Mouse (Mus musculus): ENCODE measurements around the gene Ino80. TPM values are rescaled to one million over a fixed set of nuclear protein-coding genes. Genes with fewer than 3 reads are reported as not detected.

Gene Ino80
- polyA plus RNA-seq, 1 experiment from 2014 or later: 3.4 TPM

DNA sequence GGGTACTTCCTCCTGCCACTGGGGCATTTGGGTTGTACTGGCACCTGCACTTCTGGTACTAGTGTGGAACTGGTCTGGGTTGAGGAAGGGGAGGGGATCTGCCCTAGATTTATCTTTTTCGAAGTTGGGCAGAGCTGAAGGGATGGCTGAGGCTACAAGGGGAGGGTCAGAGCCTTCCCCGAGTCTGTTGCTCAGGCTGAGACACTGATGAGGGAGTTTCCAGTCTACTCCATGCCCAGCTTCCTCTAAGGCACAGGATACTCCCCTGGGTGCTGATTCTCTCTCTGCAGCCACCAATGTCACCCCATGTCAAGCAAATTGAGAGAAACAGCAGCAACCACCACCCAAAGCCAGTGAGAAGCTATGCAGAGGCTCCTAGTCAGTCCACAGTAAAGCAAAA lies 141.5 kb downstream of the Ino80 start:
- Histone ChIP-seq H3K4me1 (peaks cover 18% of the 10 kb centered on the region), H3K4me3 (no peak overlapping the region), H3K27ac (no peak overlapping the region), H3K27me3 (ENCODE audit: insufficient read depth, poor library complexity, severe bottlenecking) (peaks cover 45% of the 10 kb centered on the region), H3K9me3 (no peaks in the 10 kb centered on the region), H3K36me3 (peaks cover 8% of the 10 kb centered on the region; the same call in 1 of the 2 replicates)
- DNase-seq (ENCODE audit: low spot score): no peak
- 45% methylated on average over 2 of the region's 2 CpGs for WGBS

DNA sequence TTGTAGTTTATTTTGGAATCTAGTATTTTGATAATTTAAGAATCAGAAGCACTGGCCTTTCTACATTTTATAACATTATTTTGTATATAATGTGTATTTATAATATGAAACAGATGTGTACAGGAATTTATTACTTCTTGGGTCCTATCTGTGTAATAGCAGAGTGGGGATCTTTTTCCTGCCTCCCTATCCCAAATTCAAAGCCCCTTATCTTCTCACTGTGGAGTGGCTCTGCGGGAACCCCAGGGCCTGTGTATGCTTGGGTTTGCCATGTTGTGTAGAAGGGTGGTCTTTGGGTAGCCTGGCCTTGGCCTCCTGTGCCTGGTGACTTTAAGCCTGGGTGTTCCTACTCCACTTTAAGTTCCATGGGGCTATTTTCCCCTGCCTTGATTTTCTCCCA lies 142.0 kb downstream of the Ino80 start:
- Histone ChIP-seq H3K4me3 (no peak overlapping the region), H3K27me3 (ENCODE audit: insufficient read depth, poor library complexity, severe bottlenecking) (peaks cover 49% of the 10 kb centered on the region), H3K4me1 (peaks cover 18% of the 10 kb centered on the region), H3K27ac (no peak overlapping the region), H3K9me3 (no peaks in the 10 kb centered on the region), H3K36me3 (peaks cover 8% of the 10 kb centered on the region; the same call in 1 of the 2 replicates)
- 77% methylated on average over 1 of the region's 1 CpGs for whole genome bisulfite sequencing
- DNase-seq (ENCODE audit: low spot score): no peak

DNA sequence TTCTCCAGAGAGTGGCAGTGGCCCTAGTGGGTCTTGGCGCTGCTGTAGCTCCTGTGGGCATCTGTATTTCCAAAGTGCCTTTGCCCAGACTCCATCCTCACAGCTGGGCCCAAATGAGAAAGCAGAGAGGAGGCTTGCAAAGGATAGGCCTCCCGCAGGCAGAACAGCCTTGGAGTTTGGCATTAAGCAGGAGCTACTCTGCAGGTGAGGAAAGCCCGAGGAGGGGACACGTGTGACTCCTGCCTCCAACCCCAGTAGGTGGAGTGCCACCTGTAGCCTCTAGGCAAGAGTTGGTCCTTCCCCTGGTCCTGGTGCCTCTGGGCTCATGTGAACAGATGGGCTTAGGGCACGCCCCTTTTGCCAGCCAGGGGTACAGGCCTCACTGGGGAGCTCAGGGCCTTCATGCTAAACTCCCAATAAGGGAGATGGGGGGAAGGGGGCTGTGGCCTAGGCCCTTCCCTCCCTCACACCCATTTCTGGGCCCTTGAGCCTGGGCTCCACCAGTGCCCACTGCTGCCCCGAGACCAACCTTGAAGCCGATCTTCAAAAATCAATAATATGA lies 142.4 kb downstream of the Ino80 start:
- DNase-seq (ENCODE audit: low spot score): no peak
- H3K4me3 ChIP-seq: no peak overlapping the region
- 68% methylated on average over 7 of the region's 7 CpGs for WGBS

DNA sequence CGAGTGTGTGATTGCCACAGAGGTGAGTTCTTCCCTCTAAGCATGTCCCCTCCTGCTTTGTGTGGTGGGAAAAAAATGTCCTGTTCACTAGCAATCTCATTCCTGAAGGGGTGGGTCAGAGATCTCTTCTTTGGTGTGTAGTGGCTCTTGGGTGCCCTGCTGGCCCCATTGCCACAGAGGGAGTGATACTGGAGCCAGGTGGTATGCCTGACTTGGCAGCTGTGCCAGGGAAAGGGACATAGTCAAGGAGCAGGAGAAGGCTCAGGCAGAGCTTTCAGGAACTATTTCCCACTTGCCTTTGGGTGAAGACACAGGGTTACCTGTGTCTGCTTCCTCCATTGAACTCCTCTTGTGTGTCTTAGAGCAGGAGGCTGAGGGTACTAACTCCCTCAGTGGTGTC lies 143.4 kb downstream of the Ino80 start:
- DNase-seq (ENCODE audit: low spot score): no peak
- peaks cover 63% of the 10 kb centered on the region for H3K27me3 ChIP-seq (ENCODE audit: insufficient read depth, poor library complexity, severe bottlenecking)
- peaks cover 8% of the 10 kb centered on the region; the same call in 1 of the 2 replicates for H3K36me3 ChIP-seq
- peaks cover 18% of the 10 kb centered on the region for H3K4me1 ChIP-seq
- no peak overlapping the region for H3K4me3 ChIP-seq
- WGBS: 39% methylated on average over 1 of the region's 1 CpGs
- H3K9me3 ChIP-seq: no peaks in the 10 kb centered on the region
- H3K27ac ChIP-seq: no peak overlapping the region

More for the DNA sequence above, 142.4 kb downstream of the Ino80 start:
- Histone ChIP-seq H3K36me3 (peaks cover 8% of the 10 kb centered on the region; the same call in 1 of the 2 replicates), H3K27me3 (ENCODE audit: insufficient read depth, poor library complexity, severe bottlenecking) (peaks cover 54% of the 10 kb centered on the region), H3K27ac (no peak overlapping the region), H3K4me1 (peaks cover 18% of the 10 kb centered on the region), H3K9me3 (no peaks in the 10 kb centered on the region)

DNA sequence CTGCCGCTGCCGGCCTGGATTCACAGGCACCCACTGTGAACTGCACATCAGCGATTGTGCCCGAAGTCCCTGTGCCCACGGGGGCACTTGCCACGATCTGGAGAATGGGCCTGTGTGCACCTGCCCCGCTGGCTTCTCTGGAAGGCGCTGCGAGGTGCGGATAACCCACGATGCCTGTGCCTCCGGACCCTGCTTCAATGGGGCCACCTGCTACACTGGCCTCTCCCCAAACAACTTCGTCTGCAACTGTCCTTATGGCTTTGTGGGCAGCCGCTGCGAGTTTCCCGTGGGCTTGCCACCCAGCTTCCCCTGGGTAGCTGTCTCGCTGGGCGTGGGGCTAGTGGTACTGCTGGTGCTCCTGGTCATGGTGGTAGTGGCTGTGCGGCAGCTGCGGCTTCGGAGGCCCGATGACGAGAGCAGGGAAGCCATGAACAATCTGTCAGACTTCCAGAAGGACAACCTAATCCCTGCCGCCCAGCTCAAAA lies 145.3 kb downstream of the Ino80 start:
- WGBS: 62% methylated on average over 24 of the region's 24 CpGs
- Histone ChIP-seq H3K9me3 (no peaks in the 10 kb centered on the region), H3K36me3 (peaks cover 8% of the 10 kb centered on the region; the same call in 1 of the 2 replicates), H3K4me1 (peaks cover 16% of the 10 kb centered on the region), H3K4me3 (no peak overlapping the region), H3K27me3 (ENCODE audit: insufficient read depth, poor library complexity, severe bottlenecking) (peaks cover 82% of the 10 kb centered on the region), H3K27ac (no peak overlapping the region)
- DNase-seq (ENCODE audit: low spot score): no peak

DNA sequence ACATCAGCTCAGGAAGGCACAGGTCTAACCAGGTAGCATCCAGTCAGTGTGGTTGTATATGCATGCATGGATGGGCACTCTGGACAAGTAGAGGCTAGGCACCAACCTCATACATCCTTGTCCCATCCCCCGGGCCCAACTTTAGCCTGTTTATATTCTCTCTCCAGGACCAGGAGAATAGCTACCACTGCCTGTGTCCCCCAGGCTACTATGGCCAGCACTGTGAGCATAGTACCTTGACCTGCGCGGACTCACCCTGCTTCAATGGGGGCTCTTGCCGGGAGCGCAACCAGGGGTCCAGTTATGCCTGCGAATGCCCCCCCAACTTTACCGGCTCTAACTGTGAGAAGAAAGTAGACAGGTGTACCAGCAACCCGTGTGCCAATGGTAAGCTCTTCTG lies 146.7 kb downstream of the Ino80 start:
- DNase-seq (ENCODE audit: low spot score): no peak

DNA sequence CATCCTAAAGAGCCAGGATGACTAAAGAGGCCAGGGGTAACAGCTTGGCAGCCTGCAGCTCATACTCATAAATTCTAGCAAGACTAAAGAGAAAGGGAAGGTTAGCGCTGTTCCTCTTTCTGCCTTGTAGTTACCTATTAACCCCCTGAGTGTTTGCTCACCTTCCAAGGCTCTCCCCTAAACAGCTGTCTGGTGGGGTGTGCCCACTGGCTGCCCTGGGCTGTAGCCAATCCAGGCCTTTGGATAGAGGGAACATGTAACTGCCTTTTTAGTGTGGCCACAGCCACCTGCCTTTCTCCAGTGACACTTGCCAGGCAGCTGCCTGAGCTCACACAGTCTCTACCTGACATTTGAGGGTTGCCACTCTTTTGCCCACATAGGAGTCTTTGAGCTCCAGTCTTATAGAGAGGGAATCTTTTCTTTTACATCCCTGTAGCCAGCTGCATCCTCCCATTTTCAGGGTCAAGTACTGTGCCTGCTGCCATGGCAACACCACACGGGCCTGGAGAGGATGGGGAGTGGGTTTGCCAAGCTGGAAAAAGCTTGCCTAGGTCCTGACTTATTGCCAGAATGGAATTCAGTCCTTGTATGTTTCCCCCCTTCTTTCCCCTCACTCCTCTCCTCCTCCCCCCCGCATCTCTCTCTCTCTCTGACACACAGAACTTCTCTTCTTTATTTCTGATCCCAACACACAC lies 148.2 kb downstream of the Ino80 start:
- peaks cover 5% of the 10 kb centered on the region; the same call in 1 of the 2 replicates for H3K36me3 ChIP-seq
- 0 out of 2 replicates have a peak overlapping the region, but pooled peaks have one; percentile 73 for H3K4me3 ChIP-seq
- no peak overlapping the region for H3K27ac ChIP-seq
- peaks cover 36% of the 10 kb centered on the region for H3K4me1 ChIP-seq
- H3K9me3 ChIP-seq: no peaks in the 10 kb centered on the region
- 55% methylated on average over 3 of the region's 3 CpGs for WGBS
- DNase-seq (ENCODE audit: low spot score): no peak
- peaks cover 93% of the 10 kb centered on the region for H3K27me3 ChIP-seq (ENCODE audit: insufficient read depth, poor library complexity, severe bottlenecking)

More for the DNA sequence above, 146.7 kb downstream of the Ino80 start:
- WGBS: 84% methylated on average over 8 of the region's 8 CpGs
- peaks cover 88% of the 10 kb centered on the region for H3K27me3 ChIP-seq (ENCODE audit: insufficient read depth, poor library complexity, severe bottlenecking)
- H3K4me1 ChIP-seq: peaks cover 21% of the 10 kb centered on the region
- H3K9me3 ChIP-seq: no peaks in the 10 kb centered on the region
- H3K4me3 ChIP-seq: no peak overlapping the region
- peaks cover 8% of the 10 kb centered on the region; the same call in 1 of the 2 replicates for H3K36me3 ChIP-seq
- H3K27ac ChIP-seq: no peak overlapping the region

DNA sequence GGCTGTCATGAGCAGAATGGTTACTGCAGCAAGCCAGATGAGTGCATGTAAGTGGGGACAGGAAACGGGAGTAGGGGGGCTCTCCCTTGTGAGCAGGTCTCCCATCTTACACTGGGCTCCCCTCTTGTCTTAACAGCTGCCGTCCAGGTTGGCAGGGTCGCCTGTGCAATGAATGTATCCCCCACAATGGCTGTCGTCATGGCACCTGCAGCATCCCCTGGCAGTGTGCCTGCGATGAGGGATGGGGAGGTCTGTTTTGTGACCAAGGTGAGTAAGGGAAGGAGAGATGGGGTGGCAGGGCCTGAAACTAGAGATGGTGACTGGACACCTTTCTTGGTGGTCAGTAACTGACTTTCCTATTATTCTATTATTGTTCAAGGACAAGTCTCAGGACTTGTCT lies 148.9 kb downstream of the Ino80 start:
- Histone ChIP-seq H3K9me3 (no peaks in the 10 kb centered on the region), H3K4me3 (0 out of 2 replicates have a peak overlapping the region, but pooled peaks have one; percentile 73), H3K27ac (0 out of 2 replicates have a peak overlapping the region, but pooled peaks have one; percentile 7), H3K4me1 (peaks cover 42% of the 10 kb centered on the region), H3K36me3 (peaks cover 5% of the 10 kb centered on the region; the same call in 1 of the 2 replicates), H3K27me3 (ENCODE audit: insufficient read depth, poor library complexity, severe bottlenecking) (peaks cover 93% of the 10 kb centered on the region)
- no peak for DNase-seq (ENCODE audit: low spot score)
- WGBS: 43% methylated on average over 5 of the region's 5 CpGs

DNA sequence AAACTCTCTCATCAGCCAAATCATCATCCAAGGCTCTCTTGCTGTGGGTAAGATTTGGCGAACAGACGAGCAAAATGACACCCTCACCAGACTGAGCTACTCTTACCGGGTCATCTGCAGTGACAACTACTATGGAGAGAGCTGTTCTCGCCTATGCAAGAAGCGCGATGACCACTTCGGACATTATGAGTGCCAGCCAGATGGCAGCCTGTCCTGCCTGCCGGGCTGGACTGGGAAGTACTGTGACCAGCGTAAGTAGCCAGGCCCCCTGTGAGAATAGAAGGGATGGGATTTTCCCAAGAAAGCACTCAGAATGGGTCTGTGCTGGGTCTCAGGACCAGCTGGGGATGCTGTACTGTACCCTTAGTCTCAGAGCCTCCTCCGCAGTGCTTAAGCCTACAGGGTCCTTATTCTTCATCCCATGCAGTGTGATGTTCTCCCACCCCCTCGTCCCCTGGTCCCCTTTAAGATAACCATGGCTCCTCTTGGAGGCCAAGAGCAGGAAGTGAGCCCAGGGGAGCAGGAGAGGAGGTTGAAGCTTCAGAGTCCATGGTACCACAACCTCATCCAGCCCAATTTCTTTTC lies 149.5 kb downstream of the Ino80 start:
- no peak for DNase-seq (ENCODE audit: low spot score)
- peaks cover 98% of the 10 kb centered on the region for H3K27me3 ChIP-seq (ENCODE audit: insufficient read depth, poor library complexity, severe bottlenecking)
- H3K9me3 ChIP-seq: no peaks in the 10 kb centered on the region
- peaks cover 5% of the 10 kb centered on the region; the same call in 1 of the 2 replicates for H3K36me3 ChIP-seq
- WGBS: 18% methylated on average over 11 of the region's 11 CpGs
- H3K4me1 ChIP-seq: peaks cover 44% of the 10 kb centered on the region
- H3K4me3 ChIP-seq: peak overlapping the region; percentile 73
- H3K27ac ChIP-seq: peak overlapping the region; percentile 7; the same call in 1 of the 2 replicates

DNA sequence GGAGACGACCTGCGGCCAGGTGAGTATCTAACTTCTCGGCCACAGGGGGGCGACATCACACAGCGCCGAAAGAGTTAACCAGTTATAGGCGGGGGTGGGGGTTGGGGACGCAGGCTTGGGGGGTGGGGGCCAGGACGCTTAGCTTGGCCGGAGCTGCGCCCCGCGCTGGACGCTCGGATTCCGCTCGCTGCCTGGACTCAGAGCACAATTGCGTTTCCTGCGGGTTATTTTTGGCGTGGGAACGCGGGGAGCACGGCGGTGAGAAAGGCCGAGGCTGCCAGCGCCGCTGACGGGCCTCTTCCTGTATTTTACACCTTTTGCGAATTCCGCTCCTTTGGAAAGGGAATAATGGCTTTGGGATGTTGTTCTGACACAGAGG lies 150.4 kb downstream of the Ino80 start:
- no peak for DNase-seq (ENCODE audit: low spot score)
- H3K36me3 ChIP-seq: peaks cover 2% of the 10 kb centered on the region; the same call in 1 of the 2 replicates
- H3K4me3 ChIP-seq: peak overlapping the region; percentile 73
- H3K9me3 ChIP-seq: no peaks in the 10 kb centered on the region
- under 1% methylated on average over 30 of the region's 30 CpGs for WGBS
- peak overlapping the region; percentile 72 for H3K27ac ChIP-seq
- peaks cover 54% of the 10 kb centered on the region for H3K4me1 ChIP-seq
- H3K27me3 ChIP-seq (ENCODE audit: insufficient read depth, poor library complexity, severe bottlenecking): peaks cover 100% of the 10 kb centered on the region

DNA sequence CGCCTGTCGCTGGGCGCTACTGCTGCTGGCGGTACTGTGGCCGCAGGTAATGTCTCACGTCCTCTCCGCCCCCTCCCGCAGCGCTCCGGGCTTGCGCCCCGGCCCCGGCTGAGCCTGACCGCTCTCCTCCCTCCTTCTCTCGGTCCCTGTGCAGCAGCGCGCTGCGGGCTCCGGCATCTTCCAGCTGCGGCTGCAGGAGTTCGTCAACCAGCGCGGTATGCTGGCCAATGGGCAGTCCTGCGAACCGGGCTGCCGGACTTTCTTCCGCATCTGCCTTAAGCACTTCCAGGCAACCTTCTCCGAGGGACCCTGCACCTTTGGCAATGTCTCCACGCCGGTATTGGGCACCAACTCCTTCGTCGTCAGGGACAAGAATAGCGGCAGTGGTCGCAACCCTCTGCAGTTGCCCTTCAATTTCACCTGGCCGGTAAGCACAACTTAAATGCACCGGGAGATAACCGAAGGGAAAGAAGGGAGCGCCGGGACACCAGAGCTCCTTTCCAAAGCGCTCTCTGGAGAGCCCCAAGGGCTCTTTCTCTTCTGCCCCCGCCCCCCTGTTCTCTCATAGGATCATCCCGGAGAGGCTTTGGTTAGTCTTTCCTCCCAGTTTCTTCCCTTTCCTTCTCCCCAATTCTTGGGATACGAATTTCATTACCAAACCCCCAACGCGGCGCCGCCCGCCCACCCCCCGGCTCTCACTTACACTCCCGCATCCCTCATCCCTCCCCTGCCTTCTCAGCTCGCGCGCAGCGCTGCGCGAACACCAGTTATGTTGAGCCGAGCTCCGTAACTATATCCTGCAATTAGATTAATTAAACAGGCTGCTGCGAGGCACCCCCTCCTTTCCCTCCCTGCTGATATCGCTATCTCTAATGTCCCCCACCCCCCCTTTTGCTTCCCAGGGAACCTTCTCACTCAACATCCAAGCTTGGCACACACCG lies 151.1 kb downstream of the Ino80 start:
- H3K9me3 ChIP-seq: no peaks in the 10 kb centered on the region
- H3K36me3 ChIP-seq: no peaks in the 10 kb centered on the region
- H3K4me1 ChIP-seq: peaks cover 60% of the 10 kb centered on the region
- no peak for DNase-seq (ENCODE audit: low spot score)
- peak overlapping the region; percentile 73 for H3K4me3 ChIP-seq
- H3K27me3 ChIP-seq (ENCODE audit: insufficient read depth, poor library complexity, severe bottlenecking): peaks cover 100% of the 10 kb centered on the region
- under 1% methylated on average over 58 of the region's 61 CpGs for WGBS
- H3K27ac ChIP-seq: peak overlapping the region; percentile 72

DNA sequence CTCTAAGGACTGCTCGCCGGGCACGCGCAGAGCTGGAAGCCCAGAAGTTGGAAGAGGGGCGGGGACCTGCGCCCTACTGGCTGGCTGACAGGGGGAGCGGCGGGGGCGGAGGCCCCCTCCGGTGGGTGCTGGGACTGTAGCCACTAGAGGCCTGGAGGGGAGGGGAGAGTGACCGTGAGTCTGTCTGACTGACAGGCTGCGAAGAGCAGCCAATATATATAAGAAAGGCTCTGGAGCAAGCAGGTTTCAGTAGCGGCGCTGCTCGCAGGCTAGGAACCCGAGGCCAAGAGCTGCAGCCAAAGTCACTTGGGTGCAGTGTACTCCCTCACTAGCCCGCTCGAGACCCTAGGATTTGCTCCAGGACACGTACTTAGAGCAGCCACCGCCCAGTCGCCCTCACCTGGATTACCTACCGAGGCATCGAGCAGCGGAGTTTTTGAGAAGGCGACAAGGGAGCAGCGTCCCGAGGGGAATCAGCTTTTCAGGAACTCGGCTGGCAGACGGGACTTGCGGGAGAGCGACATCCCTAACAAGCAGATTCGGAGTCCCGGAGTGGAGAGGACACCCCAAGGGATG lies 151.8 kb downstream of the Ino80 start, which contains the start of gene Dll4:
Dll4 (plus strand) TSS at position 217 of the 576 bp plus-strand sequence.
- peak within 1 kb of the TSS; percentile 73 for H3K4me3 ChIP-seq
- no peak for DNase-seq (ENCODE audit: low spot score)
- H3K27me3 ChIP-seq (ENCODE audit: insufficient read depth, poor library complexity, severe bottlenecking): peaks cover 100% of the 10 kb centered on the region
- WGBS: under 1% methylated on average over 33 of the region's 33 CpGs
- H3K4me1 ChIP-seq: peaks cover 68% of the 10 kb centered on the region
- no peaks in the 10 kb centered on the region for H3K9me3 ChIP-seq
- H3K36me3 ChIP-seq: no peaks in the 10 kb centered on the region
- H3K27ac ChIP-seq: peak within 1 kb of the TSS; percentile 72

Data from heart, embryonic 10.5 days (tissue).